Mouse (Mus musculus): Measurements from ENCODE around the gene Tmem220. TPM values are rescaled to one million over a fixed set of nuclear protein-coding genes. Genes with fewer than 3 reads are reported as not detected.

The Tmem220 gene
- polyA plus RNA-seq, 1 experiment from 2014 or later, result 1.6 TPM

- WGBS, result 62% methylated on average over 11 of the region's 11 CpGs
- no peak overlapping the region for H3K27ac ChIP-seq (replicated peaks; ENCODE audit: low read depth, low read length)
- no peaks in the 10 kb centered on the region for H3K4me1 ChIP-seq (ENCODE audit: control insufficient read depth, insufficient read depth, low read length)
- ATAC-seq (ENCODE audit: low read depth) (no peak), DNase-seq (ENCODE audit: low spot score) (no peak)
- H3K9me3 ChIP-seq (ENCODE audit: control insufficient read depth, low read length), result no peaks in the 10 kb centered on the region
- H3K4me3 ChIP-seq (ENCODE audit: low read depth, low read length), result no peak overlapping the region
- no peaks in the 10 kb centered on the region for H3K36me3 ChIP-seq (ENCODE audit: control insufficient read depth, insufficient read depth, low read length)
- H3K27me3 ChIP-seq (replicated peaks; ENCODE audit: control insufficient read depth, insufficient read depth, low read length), result peaks cover 8% of the 10 kb centered on the region; the same call in 1 of the 2 replicates
- H3K9ac ChIP-seq (ENCODE audit: low read depth, low read length), result no peak overlapping the region
- H3K4me2 ChIP-seq (ENCODE audit: low read depth, low read length), result no peak overlapping the region
Observed at GRCm38 (mm10) chr11:67079740-67080139, 54.8 kb downstream of the Tmem220 start.

GRCm38 (mm10) chr11:67080168-67080567 lies 55.2 kb downstream of the Tmem220 start:
- no peak overlapping the region for H3K9ac ChIP-seq (ENCODE audit: low read depth, low read length)
- peak; percentile 53; the same call in 1 of the 2 replicates for ATAC-seq (ENCODE audit: low read depth)
- H3K36me3 ChIP-seq (ENCODE audit: control insufficient read depth, insufficient read depth, low read length), result no peaks in the 10 kb centered on the region
- H3K4me1 ChIP-seq (ENCODE audit: control insufficient read depth, insufficient read depth, low read length), result no peaks in the 10 kb centered on the region
- H3K4me2 ChIP-seq (ENCODE audit: low read depth, low read length), result no peak overlapping the region
- peaks cover 13% of the 10 kb centered on the region for H3K27me3 ChIP-seq (replicated peaks; ENCODE audit: control insufficient read depth, insufficient read depth, low read length)
- no peaks in the 10 kb centered on the region for H3K9me3 ChIP-seq (ENCODE audit: control insufficient read depth, low read length)
- H3K4me3 ChIP-seq (ENCODE audit: low read depth, low read length), result no peak overlapping the region
- DNase-seq (ENCODE audit: low spot score), result peak; percentile 76
- 6% methylated on average over 3 of the region's 3 CpGs for WGBS
- no peak overlapping the region for H3K27ac ChIP-seq (replicated peaks; ENCODE audit: low read depth, low read length)

- H3K4me3 ChIP-seq (ENCODE audit: low read depth, low read length), result no peak overlapping the region
- peak; percentile 54; the same call in 1 of the 2 replicates for ATAC-seq (ENCODE audit: low read depth)
- peak; percentile 86 for DNase-seq (ENCODE audit: low spot score)
- no peak overlapping the region for H3K4me2 ChIP-seq (ENCODE audit: low read depth, low read length)
- H3K27ac ChIP-seq (replicated peaks; ENCODE audit: low read depth, low read length), result no peak overlapping the region
- 11% methylated on average over 5 of the region's 11 CpGs for WGBS
- H3K27me3 ChIP-seq (replicated peaks; ENCODE audit: control insufficient read depth, insufficient read depth, low read length), result peaks cover 14% of the 10 kb centered on the region
- no peaks in the 10 kb centered on the region for H3K9me3 ChIP-seq (ENCODE audit: control insufficient read depth, low read length)
- H3K9ac ChIP-seq (ENCODE audit: low read depth, low read length), result no peak overlapping the region
- no peaks in the 10 kb centered on the region for H3K36me3 ChIP-seq (ENCODE audit: control insufficient read depth, insufficient read depth, low read length)
- H3K4me1 ChIP-seq (ENCODE audit: control insufficient read depth, insufficient read depth, low read length), result no peaks in the 10 kb centered on the region
Observed at GRCm38 (mm10) chr11:67081125-67081649, 56.2 kb downstream of the Tmem220 start.

- Histone ChIP-seq H3K4me2 (ENCODE audit: low read depth, low read length) (no peak overlapping the region), H3K4me3 (ENCODE audit: low read depth, low read length) (no peak overlapping the region), H3K36me3 (ENCODE audit: control insufficient read depth, insufficient read depth, low read length) (no peaks in the 10 kb centered on the region), H3K27ac (replicated peaks; ENCODE audit: low read depth, low read length) (no peak overlapping the region), H3K27me3 (replicated peaks; ENCODE audit: control insufficient read depth, insufficient read depth, low read length) (peaks cover 14% of the 10 kb centered on the region), H3K4me1 (ENCODE audit: control insufficient read depth, insufficient read depth, low read length) (no peaks in the 10 kb centered on the region), H3K9me3 (ENCODE audit: control insufficient read depth, low read length) (no peaks in the 10 kb centered on the region), H3K9ac (ENCODE audit: low read depth, low read length) (no peak overlapping the region)
- WGBS, result 87% methylated on average over 7 of the region's 7 CpGs
- DNase-seq (ENCODE audit: low spot score) (no peak), ATAC-seq (ENCODE audit: low read depth) (no peak)
Observed at GRCm38 (mm10) chr11:67082188-67082587, 57.2 kb downstream of the Tmem220 start.

GRCm38 (mm10) chr11:67082793-67083192 lies 57.8 kb downstream of the Tmem220 start:
- Histone ChIP-seq H3K4me1 (ENCODE audit: control insufficient read depth, insufficient read depth, low read length) (no peaks in the 10 kb centered on the region), H3K36me3 (ENCODE audit: control insufficient read depth, insufficient read depth, low read length) (no peaks in the 10 kb centered on the region)
- no peak for DNase-seq (ENCODE audit: low spot score)

GRCm38 (mm10) chr11:67083239-67083638 lies 58.3 kb downstream of the Tmem220 start:
- H3K27me3 ChIP-seq (replicated peaks; ENCODE audit: control insufficient read depth, insufficient read depth, low read length), result peaks cover 14% of the 10 kb centered on the region
- no peaks in the 10 kb centered on the region for H3K36me3 ChIP-seq (ENCODE audit: control insufficient read depth, insufficient read depth, low read length)
- WGBS, result 63% methylated on average over 6 of the region's 6 CpGs
- no peak overlapping the region for H3K9ac ChIP-seq (ENCODE audit: low read depth, low read length)
- H3K4me1 ChIP-seq (ENCODE audit: control insufficient read depth, insufficient read depth, low read length), result no peaks in the 10 kb centered on the region
- no peak overlapping the region for H3K27ac ChIP-seq (replicated peaks; ENCODE audit: low read depth, low read length)
- DNase-seq (ENCODE audit: low spot score) (no peak), ATAC-seq (ENCODE audit: low read depth) (no peak)
- no peak overlapping the region for H3K4me3 ChIP-seq (ENCODE audit: low read depth, low read length)
- no peak overlapping the region for H3K4me2 ChIP-seq (ENCODE audit: low read depth, low read length)
- H3K9me3 ChIP-seq (ENCODE audit: control insufficient read depth, low read length), result no peaks in the 10 kb centered on the region

More at GRCm38 (mm10) chr11:67082793-67083192, 57.8 kb downstream of the Tmem220 start:
- peaks cover 14% of the 10 kb centered on the region for H3K27me3 ChIP-seq (replicated peaks; ENCODE audit: control insufficient read depth, insufficient read depth, low read length)
- H3K9ac ChIP-seq (ENCODE audit: low read depth, low read length), result no peak overlapping the region
- H3K9me3 ChIP-seq (ENCODE audit: control insufficient read depth, low read length), result no peaks in the 10 kb centered on the region
- no peak overlapping the region for H3K4me3 ChIP-seq (ENCODE audit: low read depth, low read length)
- no peak overlapping the region for H3K4me2 ChIP-seq (ENCODE audit: low read depth, low read length)
- no peak overlapping the region for H3K27ac ChIP-seq (replicated peaks; ENCODE audit: low read depth, low read length)
- ATAC-seq (ENCODE audit: low read depth), result no peak
- 79% methylated on average over 13 of the region's 13 CpGs for WGBS

GRCm38 (mm10) chr11:67083712-67084340 lies 58.9 kb downstream of the Tmem220 start:
- DNase-seq (ENCODE audit: low spot score) (no peak), ATAC-seq (ENCODE audit: low read depth) (no peak)
- Histone ChIP-seq H3K36me3 (ENCODE audit: control insufficient read depth, insufficient read depth, low read length) (no peaks in the 10 kb centered on the region), H3K4me2 (ENCODE audit: low read depth, low read length) (no peak overlapping the region), H3K9ac (ENCODE audit: low read depth, low read length) (no peak overlapping the region), H3K4me1 (ENCODE audit: control insufficient read depth, insufficient read depth, low read length) (no peaks in the 10 kb centered on the region), H3K27me3 (replicated peaks; ENCODE audit: control insufficient read depth, insufficient read depth, low read length) (peaks cover 14% of the 10 kb centered on the region), H3K4me3 (ENCODE audit: low read depth, low read length) (no peak overlapping the region), H3K9me3 (ENCODE audit: control insufficient read depth, low read length) (no peaks in the 10 kb centered on the region), H3K27ac (replicated peaks; ENCODE audit: low read depth, low read length) (no peak overlapping the region)
- WGBS, result 46% methylated on average over 32 of the region's 32 CpGs

All from embryonic facial prominence, embryonic 14.5 days (tissue).